ENCODE assay signal across 8 mouse cellular contexts in the genomic region with DNA sequence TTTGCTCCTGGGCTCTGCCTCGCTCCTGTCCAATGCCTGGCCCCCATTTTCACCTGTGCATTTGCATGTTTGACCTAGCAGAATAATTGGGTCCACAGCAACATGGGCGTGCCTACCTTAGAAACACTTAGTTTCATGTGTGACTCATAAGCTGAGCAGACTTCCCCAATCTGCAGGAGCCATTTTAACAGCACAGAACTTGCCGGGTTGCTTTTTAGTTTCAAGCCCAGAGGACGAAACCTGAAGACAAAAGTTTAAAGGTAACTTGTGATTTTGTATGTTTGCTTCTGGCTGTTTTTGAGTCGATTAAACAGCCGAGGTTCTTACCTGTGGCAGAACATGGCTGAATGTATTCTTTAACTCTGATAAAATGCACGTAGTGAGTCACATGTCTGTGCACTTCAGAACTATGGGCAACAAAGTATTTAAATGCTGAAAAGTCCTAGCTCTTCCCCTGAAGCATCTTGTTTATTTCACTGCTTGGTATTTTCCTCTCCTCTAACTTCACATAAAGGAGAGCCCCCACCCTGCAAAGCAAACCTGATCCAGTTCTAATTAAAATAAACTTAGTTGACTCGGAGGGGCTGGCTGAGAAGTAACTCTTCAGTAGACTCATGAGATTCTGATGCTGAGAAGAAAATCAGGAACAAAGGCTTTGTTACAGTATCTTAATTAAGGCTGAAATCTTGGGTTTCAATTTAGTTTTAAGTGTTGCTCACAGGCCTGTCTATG. TPM values are rescaled to one million over a fixed set of nuclear protein-coding genes. Genes with fewer than 3 reads are reported as not detected.
A peak's percentile ranks its signal among the peaks of the same experiment; 100 is the strongest.
DNase-seq lines count a peak whose midpoint lies in the region; ATAC-seq lines count a peak whose summit lies in the region.

No protein-coding gene starts in this region.

- ATAC-seq in hindbrain, embryonic 12.5 days (ENCODE audit: low FRiP score), result no peak
- ATAC-seq in hindbrain, embryonic 11.5 days (ENCODE audit: low FRiP score), result no peak

- no peak overlapping the region for H3K4me2 ChIP-seq in hindbrain, embryonic 12.5 days (replicated peaks)
- no peak overlapping the region for H3K4me2 ChIP-seq in hindbrain, embryonic 11.5 days (replicated peaks; ENCODE audit: low read depth, low read length)

- WGBS in hindbrain, embryonic 12.5 days, result 84% methylated on average over 8 of the region's 8 CpGs
- 83% methylated on average over 8 of the region's 8 CpGs for WGBS in hindbrain, embryonic 11.5 days

- no peaks in the 10 kb centered on the region for H3K9me3 ChIP-seq in hindbrain, embryonic 12.5 days (replicated peaks)
- no peaks in the 10 kb centered on the region for H3K9me3 ChIP-seq in hindbrain, embryonic 11.5 days (ENCODE audit: control insufficient read depth, low read length)

- H3K9ac ChIP-seq in hindbrain, embryonic 12.5 days, result no peak overlapping the region
- no peak overlapping the region for H3K9ac ChIP-seq in hindbrain, embryonic 11.5 days (ENCODE audit: low read depth, low read length)

- peak overlapping the region; percentile 21 for H3K4me3 ChIP-seq in brown adipose tissue, adult 24 weeks (ENCODE audit: insufficient read depth, low read depth, low read length)
- H3K4me3 ChIP-seq in hindbrain, embryonic 12.5 days, result no peak overlapping the region
- H3K4me3 ChIP-seq in hindbrain, embryonic 11.5 days (ENCODE audit: low read depth, low read length), result no peak overlapping the region

- peaks cover 20% of the 10 kb centered on the region for H3K4me1 ChIP-seq in brown adipose tissue, adult 24 weeks (ENCODE audit: control insufficient read depth, insufficient read depth, insufficient read length, low read length)
- H3K4me1 ChIP-seq in hindbrain, embryonic 12.5 days, result no peaks in the 10 kb centered on the region
- no peaks in the 10 kb centered on the region for H3K4me1 ChIP-seq in hindbrain, embryonic 11.5 days (replicated peaks; ENCODE audit: control insufficient read depth, insufficient read depth, low read length)

- H3K36me3 ChIP-seq in hindbrain, embryonic 12.5 days, result no peaks in the 10 kb centered on the region
- no peaks in the 10 kb centered on the region for H3K36me3 ChIP-seq in hindbrain, embryonic 11.5 days (ENCODE audit: control insufficient read depth, insufficient read depth, low read length)

- H3K27ac ChIP-seq in brown adipose tissue, adult 24 weeks (replicated peaks; ENCODE audit: low read depth, low read length), result peak overlapping the region; percentile 69
- no peak overlapping the region for H3K27ac ChIP-seq in hindbrain, embryonic 12.5 days
- no peak overlapping the region for H3K27ac ChIP-seq in hindbrain, embryonic 11.5 days (ENCODE audit: low read depth, low read length)

- peak; percentile 71 to 72 for DNase-seq in CD8-positive naive resting alpha-beta T cell, adult 2 months (ENCODE audit: low read depth in 2 of 2, low spot score in 2 of 2)
- peak; percentile 35 to 54 for DNase-seq in kidney, postnatal 36 days
- DNase-seq in monocyte, adult 2 months (ENCODE audit: low read depth in 1 of 2, low spot score in 2 of 2), result peak; percentile 47 to 63
- no peak for DNase-seq in cerebellum, adult 18-20 months
- no peak for DNase-seq in hindbrain, embryonic 11.5 days (ENCODE audit: low spot score)
- DNase-seq in urinary bladder, postnatal 10 days (ENCODE audit: low spot score), result no peak

- H3K27me3 ChIP-seq in hindbrain, embryonic 12.5 days, result no peaks in the 10 kb centered on the region
- H3K27me3 ChIP-seq in hindbrain, embryonic 11.5 days (ENCODE audit: control insufficient read depth, insufficient read depth, low read length), result no peaks in the 10 kb centered on the region

RNA-seq across cellular contexts. Expression of a gene that starts 34.4 kb away (rescaled TPM):
- 25.0 and 28.1 TPM in 2 replicates for polyA plus RNA-seq in brown adipose tissue, adult 24 weeks (2012; ENCODE audit: insufficient read depth, insufficient read length, missing spikeins)
- polyA plus RNA-seq in hindbrain, embryonic 12.5 days (2016; fragmentation: Nextera tagmentation; extraction: Ambion mirVana), result 51.1 and 53.2 TPM in 2 replicates
- 59.1 and 61.3 TPM in 2 replicates for polyA plus RNA-seq in hindbrain, embryonic 11.5 days (2014; fragmentation: Nextera tagmentation; extraction: Ambion mirVana)

RNA-seq across cellular contexts. Expression of a gene that starts 34.7 kb away (rescaled TPM):
- polyA plus RNA-seq in brown adipose tissue, adult 24 weeks (2012; ENCODE audit: insufficient read depth, insufficient read length, missing spikeins), result 10.0 and 11.5 TPM in 2 replicates
- 9.6 and 10.3 TPM in 2 replicates for polyA plus RNA-seq in hindbrain, embryonic 12.5 days (2016; fragmentation: Nextera tagmentation; extraction: Ambion mirVana)
- polyA plus RNA-seq in hindbrain, embryonic 11.5 days (2014; fragmentation: Nextera tagmentation; extraction: Ambion mirVana), result 8.7 and 9.4 TPM in 2 replicates

Comparison
In these comparisons a context has a peak if more than half of its experiments do, and no peak if none do; other contexts are left out.
1. DNase-seq: peak in CD8-positive naive resting alpha-beta T cell, adult 2 months (2 of 2), kidney, postnatal 36 days (2 of 2) and monocyte, adult 2 months (2 of 2); none in cerebellum, adult 18-20 months (0 of 2), hindbrain, embryonic 11.5 days (single experiment) and urinary bladder, postnatal 10 days (single experiment).